Comparison of ENCODE assay signal across 26 mouse cellular contexts in the genomic region with DNA sequence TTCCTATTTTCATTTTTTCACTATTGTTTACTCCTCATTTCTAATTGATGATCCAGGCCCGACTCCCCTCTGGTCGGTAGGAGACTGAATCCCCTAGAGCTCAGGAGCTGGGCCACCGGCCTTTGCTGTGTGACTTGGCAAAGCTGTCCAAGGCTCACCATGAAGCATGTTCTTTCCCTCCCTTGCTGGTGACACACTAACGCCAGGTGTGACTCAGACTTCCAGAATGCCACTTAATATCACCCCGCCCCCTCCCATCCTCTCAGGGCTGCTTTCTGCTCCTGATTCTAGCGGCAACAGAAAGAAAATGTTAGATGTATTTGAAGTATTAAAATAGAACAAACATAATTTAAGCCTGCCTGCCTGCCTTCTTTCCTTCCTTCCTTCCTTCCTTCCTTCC.
A peak's percentile ranks its signal among the peaks of the same experiment; 100 is the strongest.
DNase-seq lines count a peak whose midpoint lies in the region; ATAC-seq and TF ChIP-seq lines count a peak whose summit lies in the region.
"Had no signal": no experiment of that assay in that cellular context is flagged by ENCODE, and none has a peak within 500 bp of the region (broad histone marks: within the 10 kb centered on the region; RNA-seq: fewer than 3 reads in every experiment).

No protein-coding gene starts in this region.

- TF ChIP-seq EP300 in stomach, postnatal 0 days (optimal IDR thresholded peaks at IDR 0.05): no peak

- no peaks in the 10 kb centered on the region for H3K36me3 ChIP-seq in hindbrain, embryonic 11.5 days (ENCODE audit: control insufficient read depth, insufficient read depth, low read length)
- no peaks in the 10 kb centered on the region for H3K36me3 ChIP-seq in hindbrain, embryonic 13.5 days
- no peaks in the 10 kb centered on the region for H3K36me3 ChIP-seq in stomach, embryonic 16.5 days (ENCODE audit: control insufficient read depth, insufficient read depth, low read length)
- H3K36me3 ChIP-seq in stomach, postnatal 0 days (ENCODE audit: control insufficient read depth, insufficient read depth, low read length): no peaks in the 10 kb centered on the region
- H3K36me3 ChIP-seq: embryonic facial prominence, embryonic 15.5 days; heart, embryonic 13.5 days; hindbrain, embryonic 15.5 days; intestine, embryonic 15.5 days; limb, embryonic 12.5 days had no signal

- H3K27ac ChIP-seq in hindbrain, embryonic 11.5 days (ENCODE audit: low read depth, low read length): no peak overlapping the region
- no peak overlapping the region for H3K27ac ChIP-seq in hindbrain, embryonic 13.5 days
- H3K27ac ChIP-seq in stomach, embryonic 16.5 days (ENCODE audit: low read length): no peak overlapping the region
- no peak overlapping the region for H3K27ac ChIP-seq in stomach, postnatal 0 days (replicated peaks)
- H3K27ac ChIP-seq: embryonic facial prominence, embryonic 15.5 days; heart, adult 2 months; heart, embryonic 13.5 days; hindbrain, embryonic 15.5 days; intestine, embryonic 15.5 days; limb, embryonic 12.5 days; macrophage had no signal

- H3K9me3 ChIP-seq in hindbrain, embryonic 11.5 days (ENCODE audit: control insufficient read depth, low read length): no peaks in the 10 kb centered on the region
- H3K9me3 ChIP-seq in hindbrain, embryonic 13.5 days: no peaks in the 10 kb centered on the region
- no peaks in the 10 kb centered on the region for H3K9me3 ChIP-seq in stomach, embryonic 16.5 days (replicated peaks; ENCODE audit: control insufficient read depth, low read length)
- no peaks in the 10 kb centered on the region for H3K9me3 ChIP-seq in stomach, postnatal 0 days (ENCODE audit: control insufficient read depth, low read length)
- H3K9me3 ChIP-seq: embryonic facial prominence, embryonic 15.5 days; hindbrain, embryonic 15.5 days; intestine, embryonic 15.5 days; limb, embryonic 12.5 days had no signal

- H3K27me3 ChIP-seq in hindbrain, embryonic 11.5 days (ENCODE audit: control insufficient read depth, insufficient read depth, low read length): no peaks in the 10 kb centered on the region
- H3K27me3 ChIP-seq in hindbrain, embryonic 13.5 days: no peaks in the 10 kb centered on the region
- no peaks in the 10 kb centered on the region for H3K27me3 ChIP-seq in stomach, embryonic 16.5 days (ENCODE audit: control insufficient read depth, insufficient read depth, low read length)
- H3K27me3 ChIP-seq in stomach, postnatal 0 days (ENCODE audit: control insufficient read depth, insufficient read depth, low read length): no peaks in the 10 kb centered on the region
- H3K27me3 ChIP-seq: embryonic facial prominence, embryonic 15.5 days; heart, embryonic 13.5 days; hindbrain, embryonic 15.5 days; intestine, embryonic 15.5 days; limb, embryonic 12.5 days; Patski had no signal

- no peak overlapping the region for H3K4me2 ChIP-seq in hindbrain, embryonic 11.5 days (replicated peaks; ENCODE audit: low read depth, low read length)
- no peak overlapping the region for H3K4me2 ChIP-seq in hindbrain, embryonic 13.5 days
- H3K4me2 ChIP-seq in stomach, embryonic 16.5 days (ENCODE audit: low read depth, low read length): no peak overlapping the region
- H3K4me2 ChIP-seq in stomach, postnatal 0 days (replicated peaks; ENCODE audit: low read depth): no peak overlapping the region
- H3K4me2 ChIP-seq: embryonic facial prominence, embryonic 15.5 days; heart, embryonic 13.5 days; hindbrain, embryonic 15.5 days; intestine, embryonic 15.5 days; limb, embryonic 12.5 days; liver, embryonic 11.5 days had no signal

- no peak for ATAC-seq in hindbrain, embryonic 11.5 days (ENCODE audit: low FRiP score)
- no peak for ATAC-seq in hindbrain, embryonic 13.5 days (ENCODE audit: low FRiP score)
- peak; percentile 33; the same call in 1 of the 2 replicates for ATAC-seq in stomach, embryonic 16.5 days (ENCODE audit: insufficient read depth, low FRiP score)
- ATAC-seq in stomach, postnatal 0 days (ENCODE audit: low FRiP score, low TSS enrichment): no peak
- ATAC-seq: intestine, embryonic 15.5 days; liver, postnatal 0 days; Patski had no signal

- 66% methylated on average over 6 of the region's 6 CpGs for WGBS in hindbrain, embryonic 11.5 days
- WGBS in hindbrain, embryonic 13.5 days: 57% methylated on average over 6 of the region's 6 CpGs
- WGBS in stomach, embryonic 16.5 days: 60% methylated on average over 6 of the region's 6 CpGs
- WGBS in stomach, postnatal 0 days: 67% methylated on average over 6 of the region's 6 CpGs

- DNase-seq in adrenal gland, adult (ENCODE audit: inconsistent age in 2 of 2, low spot score in 1 of 2): peak; percentile 16 to 43
- no peak for DNase-seq in adrenal gland, adult 8-10 months
- peak; percentile 15 for DNase-seq in hindbrain, embryonic 11.5 days (ENCODE audit: low spot score)
- no peak for DNase-seq in stomach, postnatal 0 days (ENCODE audit: low spot score)
- no peak for DNase-seq in yolk sac, embryonic 10.5 days (ENCODE audit: low spot score)
- no peak for DNase-seq in left cerebral cortex, adult 8-10 months (ENCODE audit: low spot score in 2 of 2)
- DNase-seq: gastrocnemius, postnatal 25 days; heart, adult 2 months; kidney, adult 9 months; kidney, postnatal 36 days; layer of hippocampus, postnatal 36 days; liver, postnatal 0 days; right cerebral cortex, adult 18-20 months; right cerebral cortex, postnatal 4 days; thymus, adult 18-20 months; thymus, postnatal 4 days had no signal

- TF ChIP-seq CTCF in stomach, postnatal 0 days (IDR thresholded peaks at IDR 0.05; ENCODE audit: low read depth): no peak

- H3K4me1 ChIP-seq in hindbrain, embryonic 11.5 days (replicated peaks; ENCODE audit: control insufficient read depth, insufficient read depth, low read length): peaks cover 4% of the 10 kb centered on the region; the same call in 1 of the 2 replicates
- peaks cover 19% of the 10 kb centered on the region for H3K4me1 ChIP-seq in hindbrain, embryonic 13.5 days (replicated peaks)
- H3K4me1 ChIP-seq in stomach, embryonic 16.5 days (ENCODE audit: control insufficient read depth, insufficient read depth, low read length): peaks cover 6% of the 10 kb centered on the region; the same call in 1 of the 2 replicates
- H3K4me1 ChIP-seq in stomach, postnatal 0 days (replicated peaks; ENCODE audit: control insufficient read depth, insufficient read depth): no peaks in the 10 kb centered on the region
- H3K4me1 ChIP-seq: intestine, embryonic 15.5 days had no signal

- H3K4me3 ChIP-seq in hindbrain, embryonic 11.5 days (ENCODE audit: low read depth, low read length): no peak overlapping the region
- no peak overlapping the region for H3K4me3 ChIP-seq in hindbrain, embryonic 13.5 days
- no peak overlapping the region for H3K4me3 ChIP-seq in stomach, embryonic 16.5 days (replicated peaks; ENCODE audit: low read length)
- no peak overlapping the region for H3K4me3 ChIP-seq in stomach, postnatal 0 days (ENCODE audit: low read depth, low read length)
- H3K4me3 ChIP-seq: embryonic facial prominence, embryonic 15.5 days; heart, adult 2 months; heart, embryonic 13.5 days; hindbrain, embryonic 15.5 days; intestine, embryonic 15.5 days; limb, embryonic 12.5 days had no signal

- H3K9ac ChIP-seq in hindbrain, embryonic 11.5 days (ENCODE audit: low read depth, low read length): no peak overlapping the region
- no peak overlapping the region for H3K9ac ChIP-seq in hindbrain, embryonic 13.5 days
- H3K9ac ChIP-seq in stomach, embryonic 16.5 days (ENCODE audit: low read length): no peak overlapping the region
- H3K9ac ChIP-seq in stomach, postnatal 0 days (ENCODE audit: low read length): no peak overlapping the region
- H3K9ac ChIP-seq: embryonic facial prominence, embryonic 15.5 days; heart, embryonic 13.5 days; hindbrain, embryonic 15.5 days; intestine, embryonic 15.5 days; limb, embryonic 12.5 days; liver, postnatal 0 days had no signal

Comparison
In these comparisons a context has a peak if more than half of its experiments do, and no peak if none do; other contexts are left out.
1. DNase-seq: peak in adrenal gland, adult (2 of 2) and hindbrain, embryonic 11.5 days (single experiment); none in adrenal gland, adult 8-10 months (single experiment), stomach, postnatal 0 days (single experiment), yolk sac, embryonic 10.5 days (single experiment) and left cerebral cortex, adult 8-10 months (0 of 2).